Mouse (Mus musculus) liver, embryonic 11.5 days (tissue): ENCODE results near the gene Gm45062. TPM values are rescaled to one million over a fixed set of nuclear protein-coding genes. Genes with fewer than 3 reads are reported as not detected.
"Not testable (repeated sequence)": the region's sequence is repeated elsewhere in the genome, so short reads cannot be mapped to it uniquely, and the experiment has no call there.

Experiments used
- ATAC-seq: fragments of 200-750 bp; cut with Nextera tagmentation; replicated peaks from 2 replicates; pipeline ENCODE4 v1.8.0; 2017; ENCODE audit warnings: moderate number of reproducible peaks, mild to moderate bottlenecking, moderate TSS enrichment, moderate library complexity; ENCODE audit not compliant: low FRiP score
- DNase-seq: peaks from one replicate; pipeline ENCODE4 v3.0.0-alpha.2; 2017; ENCODE audit warnings: low spot score
- H3K27ac ChIP-seq: fragments of 300-500 bp; sonication (generic); 2 replicates; pipeline ENCODE4 v1.5.1; 2014; ENCODE audit warnings: mild to moderate bottlenecking, low read depth, low read length, control low read depth
- H3K27me3 ChIP-seq: fragments of 300-500 bp; sonication (generic); replicated peaks from 2 replicates; pipeline ENCODE4 v1.6.1; 2014; ENCODE audit warnings: low read length, mixed read lengths; ENCODE audit not compliant: control insufficient read depth, insufficient read depth
- H3K36me3 ChIP-seq: fragments of 300-500 bp; sonication (generic); 2 replicates; pipeline ENCODE4 v1.6.1; 2014; ENCODE audit warnings: mild to moderate bottlenecking, low read length, moderate library complexity, mixed read lengths; ENCODE audit not compliant: control insufficient read depth, insufficient read depth
- H3K4me1 ChIP-seq: fragments of 300-500 bp; sonication (generic); replicated peaks from 2 replicates; pipeline ENCODE4 v1.6.1; 2014; ENCODE audit warnings: low read length, mixed read lengths; ENCODE audit not compliant: control insufficient read depth, insufficient read depth
- H3K4me2 ChIP-seq: fragments of 300-500 bp; sonication (generic); 2 replicates; pipeline ENCODE4 v1.6.1; 2014; ENCODE audit warnings: mild to moderate bottlenecking, control low read depth, moderate library complexity
- H3K4me3 ChIP-seq: fragments of 300-500 bp; sonication (generic); 2 replicates; pipeline ENCODE4 v1.5.1; 2014; ENCODE audit warnings: low read depth, low read length, control low read depth
- H3K9ac ChIP-seq: fragments of 300-500 bp; sonication (generic); 2 replicates; pipeline ENCODE4 v1.6.1; 2014; ENCODE audit warnings: low read depth, low read length, control low read depth
- H3K9me3 ChIP-seq: fragments of 300-500 bp; sonication (generic); 2 replicates; pipeline ENCODE4 v1.6.1; 2016; ENCODE audit warnings: low read length, inconsistent platforms, mixed read lengths; ENCODE audit not compliant: control insufficient read depth
- WGBS: fragments of 180-500 bp; shearing (Covaris S2); extraction: QIAGEN DNeasy Blood & Tissue Kit; methylation state at CpG from one replicate; pipeline ENCODE4 v1.1.7; 2014; 5-methylcytosine and 5-hydroxymethylcytosine counted together
- polyA plus RNA-seq: library from polyadenylated mRNA; unstranded; fragments of >200 nt; fragmentation: Nextera tagmentation; extraction: Ambion mirVana; gene quantifications from 2 replicates; pipeline ENCODE4 v1.2.1, GENCODE M21; 2014

Gene Gm45062
- polyA plus RNA-seq, 1 experiment from 2014 or later, result 3.9 TPM

GRCm38 (mm10) chr6:8294048-8294784 lies 35.0 kb downstream of the Gm45062 start:
- ATAC-seq, result no peak
- no peak overlapping the region for H3K4me3 ChIP-seq
- no peak overlapping the region for H3K9ac ChIP-seq
- WGBS, result 86% methylated on average over 4 of the region's 4 CpGs
- H3K4me2 ChIP-seq, result no peak overlapping the region
- H3K4me1 ChIP-seq, result no peaks in the 10 kb centered on the region
- no peak for DNase-seq
- no peak overlapping the region for H3K27ac ChIP-seq
- no peaks in the 10 kb centered on the region for H3K36me3 ChIP-seq
- no peaks in the 10 kb centered on the region for H3K9me3 ChIP-seq
- H3K27me3 ChIP-seq, result no peaks in the 10 kb centered on the region

- Histone ChIP-seq H3K27me3 (no peaks in the 10 kb centered on the region), H3K9ac (no peak overlapping the region), H3K4me2 (no peak overlapping the region), H3K9me3 (no peaks in the 10 kb centered on the region), H3K36me3 (no peaks in the 10 kb centered on the region), H3K4me3 (no peak overlapping the region), H3K27ac (no peak overlapping the region), H3K4me1 (no peaks in the 10 kb centered on the region)
- ATAC-seq (no peak), DNase-seq (no peak)
- WGBS, result 82% methylated on average over 6 of the region's 6 CpGs
Observed at GRCm38 (mm10) chr6:8299066-8299863, 40.0 kb downstream of the Gm45062 start.

GRCm38 (mm10) chr6:8307878-8308775 lies 48.9 kb downstream of the Gm45062 start:
- Histone ChIP-seq H3K4me1 (no peaks in the 10 kb centered on the region), H3K9me3 (no peaks in the 10 kb centered on the region), H3K36me3 (no peaks in the 10 kb centered on the region), H3K4me3 (no peak overlapping the region), H3K4me2 (no peak overlapping the region), H3K27me3 (no peaks in the 10 kb centered on the region), H3K27ac (no peak overlapping the region), H3K9ac (no peak overlapping the region)
- no peak for DNase-seq
- ATAC-seq, result no peak
- WGBS, result 89% methylated on average over 6 of the region's 6 CpGs

GRCm38 (mm10) chr6:8312554-8312953 lies 53.3 kb downstream of the Gm45062 start:
- 80% methylated on average over 2 of the region's 2 CpGs for WGBS
- H3K27ac ChIP-seq, result no peak overlapping the region
- ATAC-seq, result no peak

GRCm38 (mm10) chr6:8316201-8316600 lies 57.0 kb downstream of the Gm45062 start:
- H3K4me2 ChIP-seq, result no peak overlapping the region
- DNase-seq, result no peak
- H3K27ac ChIP-seq, result no peak overlapping the region
- no peak for ATAC-seq
- H3K9me3 ChIP-seq, result no peaks in the 10 kb centered on the region
- H3K27me3 ChIP-seq, result no peaks in the 10 kb centered on the region
- no peak overlapping the region for H3K9ac ChIP-seq
- no peaks in the 10 kb centered on the region for H3K4me1 ChIP-seq
- no peak overlapping the region for H3K4me3 ChIP-seq
- H3K36me3 ChIP-seq, result no peaks in the 10 kb centered on the region

More at GRCm38 (mm10) chr6:8312554-8312953, 53.3 kb downstream of the Gm45062 start:
- Histone ChIP-seq H3K4me3 (no peak overlapping the region), H3K9ac (no peak overlapping the region), H3K4me1 (no peaks in the 10 kb centered on the region), H3K9me3 (no peaks in the 10 kb centered on the region), H3K27me3 (no peaks in the 10 kb centered on the region), H3K4me2 (no peak overlapping the region), H3K36me3 (no peaks in the 10 kb centered on the region)
- no peak for DNase-seq

GRCm38 (mm10) chr6:8319591-8319990 lies 60.3 kb downstream of the Gm45062 start:
- Histone ChIP-seq H3K9me3 (no peaks in the 10 kb centered on the region), H3K36me3 (no peaks in the 10 kb centered on the region), H3K9ac (no peak overlapping the region), H3K4me2 (no peak overlapping the region), H3K4me1 (no peaks in the 10 kb centered on the region), H3K4me3 (no peak overlapping the region), H3K27me3 (no peaks in the 10 kb centered on the region), H3K27ac (no peak overlapping the region)
- ATAC-seq (no peak), DNase-seq (no peak)
- 93% methylated on average over 2 of the region's 2 CpGs for WGBS

- H3K4me2 ChIP-seq, H3K9ac ChIP-seq, H3K36me3 ChIP-seq, H3K27me3 ChIP-seq, H3K4me3 ChIP-seq, H3K27ac ChIP-seq, H3K9me3 ChIP-seq, DNase-seq, ATAC-seq, H3K4me1 ChIP-seq: not testable (repeated sequence)
- WGBS, result 92% methylated on average over 3 of the region's 3 CpGs
Observed at GRCm38 (mm10) chr6:8331496-8331895, 72.2 kb downstream of the Gm45062 start.

- 94% methylated on average over 1 of the region's 1 CpGs for WGBS
- H3K4me3 ChIP-seq, result no peak overlapping the region
- no peak overlapping the region for H3K27ac ChIP-seq
- H3K9ac ChIP-seq, result no peak overlapping the region
- no peak for ATAC-seq
- no peak for DNase-seq
- no peak overlapping the region for H3K4me2 ChIP-seq
- no peaks in the 10 kb centered on the region for H3K9me3 ChIP-seq
- H3K27me3 ChIP-seq, result no peaks in the 10 kb centered on the region
- no peaks in the 10 kb centered on the region for H3K36me3 ChIP-seq
- H3K4me1 ChIP-seq, result no peaks in the 10 kb centered on the region
Observed at GRCm38 (mm10) chr6:8333380-8333779, 74.1 kb downstream of the Gm45062 start.
